Comparison of ENCODE assay signal across 8 mouse cellular contexts in genomic region chr14:8099561-8100021, GRCm38 (mm10). TPM values are rescaled to one million over a fixed set of nuclear protein-coding genes. Genes with fewer than 3 reads are reported as not detected.
DNase-seq lines count a peak whose midpoint lies in the region; ATAC-seq and TF ChIP-seq lines count a peak whose summit lies in the region.

No protein-coding gene starts in this region.

- H3K79me2 ChIP-seq in macrophage (ENCODE audit: inconsistent target), result peaks cover 62% of the 10 kb centered on the region

- H3K4me3 ChIP-seq in kidney, embryonic 14.5 days (ENCODE audit: low read length), result no peak overlapping the region; the same call in 1 of the 2 replicates
- H3K4me3 ChIP-seq in cortical plate, adult 2 months (ENCODE audit: insufficient read depth, low read length), result peak overlapping the region; percentile 75
- H3K4me3 ChIP-seq in hindbrain, embryonic 15.5 days, result peak overlapping the region; percentile 82
- H3K4me3 ChIP-seq in macrophage (ENCODE audit: inconsistent target), result peak overlapping the region; percentile 62

- WGBS in kidney, embryonic 14.5 days, result 64% methylated on average over 10 of the region's 10 CpGs
- WGBS in hindbrain, embryonic 15.5 days, result 65% methylated on average over 10 of the region's 10 CpGs
- WGBS in macrophage (ENCODE audit: missing documents), result 3% methylated on average over 10 of the region's 10 CpGs

- H3K4me2 ChIP-seq in kidney, embryonic 14.5 days (replicated peaks; ENCODE audit: low read depth, low read length), result peak overlapping the region; percentile 19; the same call in 1 of the 2 replicates
- peak overlapping the region; percentile 71 for H3K4me2 ChIP-seq in hindbrain, embryonic 15.5 days

- H3K36me3 ChIP-seq in kidney, embryonic 14.5 days (ENCODE audit: control insufficient read depth, insufficient read depth, low read length), result no peaks in the 10 kb centered on the region
- no peaks in the 10 kb centered on the region for H3K36me3 ChIP-seq in hindbrain, embryonic 15.5 days
- no peaks in the 10 kb centered on the region for H3K36me3 ChIP-seq in macrophage (ENCODE audit: inconsistent target)

- no peak for TF ChIP-seq POLR2A in cortical plate, adult 2 months (IDR thresholded peaks at IDR 0.05; ENCODE audit: extremely low read depth, insufficient read depth, low read length)

- no peak for TF ChIP-seq CTCF in cortical plate, adult 2 months (IDR thresholded peaks at IDR 0.05; ENCODE audit: extremely low read depth, insufficient read depth, low read length)

- no peak for ATAC-seq in kidney, embryonic 14.5 days (ENCODE audit: low FRiP score, low TSS enrichment)
- ATAC-seq in hindbrain, embryonic 15.5 days (ENCODE audit: low FRiP score, low read depth), result no peak
- ATAC-seq in megakaryocyte-erythroid progenitor cell, adult 5-6 weeks (replicated peaks; ENCODE audit: low FRiP score, low TSS enrichment, poor library complexity, severe bottlenecking), result no peak

- no peaks in the 10 kb centered on the region for H3K9me3 ChIP-seq in kidney, embryonic 14.5 days (ENCODE audit: control insufficient read depth, low read length)
- no peaks in the 10 kb centered on the region for H3K9me3 ChIP-seq in hindbrain, embryonic 15.5 days

- no peaks in the 10 kb centered on the region for H3K27me3 ChIP-seq in kidney, embryonic 14.5 days (ENCODE audit: control insufficient read depth, insufficient read depth, low read length)
- H3K27me3 ChIP-seq in hindbrain, embryonic 15.5 days, result no peaks in the 10 kb centered on the region

- DNase-seq in kidney, postnatal 14 days, result no peak
- DNase-seq in CD4-positive, CD25-positive, alpha-beta regulatory T cell, adult 2 months (ENCODE audit: low read depth, low spot score), result peak; percentile 61
- DNase-seq in ovary, postnatal 10 days (ENCODE audit: low spot score), result no peak

- H3K27ac ChIP-seq in kidney, embryonic 14.5 days (ENCODE audit: low read depth, low read length), result no peak overlapping the region
- H3K27ac ChIP-seq in cortical plate, adult 2 months (ENCODE audit: insufficient read depth, low read length), result no peak overlapping the region
- H3K27ac ChIP-seq in hindbrain, embryonic 15.5 days (replicated peaks), result no peak overlapping the region
- H3K27ac ChIP-seq in macrophage, result peak overlapping the region; percentile 55

- H3K4me1 ChIP-seq in kidney, embryonic 14.5 days (ENCODE audit: control insufficient read depth, insufficient read depth, low read length), result 0 out of 2 replicates have a peak, but pooled peaks cover 4% of the 10 kb centered on the region
- peaks cover 14% of the 10 kb centered on the region for H3K4me1 ChIP-seq in cortical plate, adult 2 months (ENCODE audit: control insufficient read depth, insufficient read depth, low read length)
- peaks cover 39% of the 10 kb centered on the region for H3K4me1 ChIP-seq in hindbrain, embryonic 15.5 days (replicated peaks)

- H3K9ac ChIP-seq in kidney, embryonic 14.5 days (ENCODE audit: low read depth, low read length), result no peak overlapping the region
- peak overlapping the region; percentile 90; the same call in 1 of the 2 replicates for H3K9ac ChIP-seq in hindbrain, embryonic 15.5 days

RNA-seq across cellular contexts. Expression of gene Pxk, which starts 1.6 kb away (rescaled TPM):
- 25.2 and 32.2 TPM in 2 replicates for polyA plus RNA-seq in kidney, embryonic 14.5 days (2014; fragmentation: Nextera tagmentation; extraction: Ambion mirVana)
- 39.4 and 41.6 TPM in 2 replicates for polyA plus RNA-seq in cortical plate, adult 2 months (2012; rRNA removed)
- polyA plus RNA-seq in hindbrain, embryonic 15.5 days (2015; fragmentation: Nextera tagmentation; extraction: Ambion mirVana), result 67.0 and 69.9 TPM in 2 replicates
- total RNA-seq in macrophage (2018; cell fraction: chromatin; rRNA removed), result 10 to 100 TPM; 37.6 to 96.2 (median 71.8) TPM
- 10 to 100 TPM; 27.4 to 57.7 (median 40.3) TPM for total RNA-seq in macrophage (2018; cell fraction: cytosol; rRNA removed)
- 10 to 100 TPM; 28.0 to 76.9 (median 53.0) TPM for total RNA-seq in macrophage (2018; cell fraction: nucleus; rRNA removed)
- polyA plus RNA-seq in macrophage (2018), result 30.9 to 55.5 TPM (median 34.0 TPM) in 3 replicates
- 6.7 and 13.2 TPM in 2 replicates for total RNA-seq in megakaryocyte-erythroid progenitor cell, adult 5-6 weeks (2014; fragmentation: Nextera tagmentation)
- total RNA-seq in megakaryocyte-erythroid progenitor cell, adult 5-6 weeks (2017), result 4.1 and 4.8 TPM in 2 replicates

RNA-seq across cellular contexts. Expression of gene Rpp14, which starts 19.4 kb away (rescaled TPM):
- 48.7 and 71.6 TPM in 2 replicates for polyA plus RNA-seq in kidney, embryonic 14.5 days (2014; fragmentation: Nextera tagmentation; extraction: Ambion mirVana)
- 30.9 and 32.3 TPM in 2 replicates for polyA plus RNA-seq in cortical plate, adult 2 months (2012; rRNA removed)
- 46.6 and 47.4 TPM in 2 replicates for polyA plus RNA-seq in hindbrain, embryonic 15.5 days (2015; fragmentation: Nextera tagmentation; extraction: Ambion mirVana)
- 10 to 100 TPM in 1 of 26 experiments, 1 to 10 TPM in 22, under 1 TPM in 3; 0.38 to 11.4 (median 3.0) TPM for total RNA-seq in macrophage (2018; cell fraction: chromatin; rRNA removed)
- 10 to 100 TPM in 23 of 26 experiments, 1 to 10 TPM in 3; 7.6 to 22.7 (median 14.1) TPM for total RNA-seq in macrophage (2018; cell fraction: cytosol; rRNA removed)
- 10 to 100 TPM in 4 of 26 experiments, 1 to 10 TPM in 22; 2.1 to 18.3 (median 5.1) TPM for total RNA-seq in macrophage (2018; cell fraction: nucleus; rRNA removed)
- 13.0 to 22.4 TPM (median 17.1 TPM) in 3 replicates for polyA plus RNA-seq in macrophage (2018)
- total RNA-seq in megakaryocyte-erythroid progenitor cell, adult 5-6 weeks (2014; fragmentation: Nextera tagmentation), result 33.0 and 33.6 TPM in 2 replicates
- total RNA-seq in megakaryocyte-erythroid progenitor cell, adult 5-6 weeks (2017), result 76.5 and 88.3 TPM in 2 replicates
